Mouse (Mus musculus) kidney, embryonic 15.5 days (tissue): ENCODE measurements around the gene Elf2. TPM values are rescaled to one million over a fixed set of nuclear protein-coding genes. Genes with fewer than 3 reads are reported as not detected.

ENCODE experiments used
- ATAC-seq: fragments of 200-750 bp; cut with Nextera tagmentation; replicated peaks from 2 replicates; pipeline ENCODE4 v1.8.0; 2017; ENCODE audit warnings: moderate TSS enrichment; ENCODE audit not compliant: low FRiP score
- H3K27ac ChIP-seq: fragments of 300-500 bp; sonication (generic); 2 replicates; pipeline ENCODE4 v1.5.1; 2015; ENCODE audit warnings: mild to moderate bottlenecking, inconsistent platforms
- H3K27me3 ChIP-seq: fragments of 300-500 bp; sonication (generic); 2 replicates; pipeline ENCODE4 v1.6.1; 2015; ENCODE audit warnings: inconsistent platforms
- H3K36me3 ChIP-seq: fragments of 300-500 bp; sonication (generic); 2 replicates; pipeline ENCODE4 v1.6.1; 2015; ENCODE audit warnings: inconsistent platforms
- H3K4me1 ChIP-seq: fragments of 300-500 bp; sonication (generic); 2 replicates; pipeline ENCODE4 v1.6.1; 2015; ENCODE audit warnings: inconsistent platforms
- H3K4me2 ChIP-seq: fragments of 300-500 bp; sonication (generic); 2 replicates; pipeline ENCODE4 v1.6.1; 2015; ENCODE audit warnings: moderate library complexity, mild to moderate bottlenecking, inconsistent platforms
- H3K4me3 ChIP-seq: fragments of 300-500 bp; sonication (generic); replicated peaks from 2 replicates; pipeline ENCODE4 v1.5.1; 2015; ENCODE audit warnings: mild to moderate bottlenecking, inconsistent platforms
- H3K9ac ChIP-seq: fragments of 300-500 bp; sonication (generic); 2 replicates; pipeline ENCODE4 v1.6.1; 2015; ENCODE audit warnings: mild to moderate bottlenecking, inconsistent platforms
- H3K9me3 ChIP-seq: fragments of 300-500 bp; sonication (generic); replicated peaks from 2 replicates; pipeline ENCODE4 v1.6.1; 2016; ENCODE audit warnings: inconsistent platforms
- WGBS: fragments of 180-500 bp; shearing (Covaris S2); methylation state at CpG from one replicate; pipeline ENCODE4 v1.1.7; 2015; ENCODE audit warnings: mixed read lengths; 5-methylcytosine and 5-hydroxymethylcytosine counted together
- polyA plus RNA-seq: library from polyadenylated mRNA; unstranded; fragments of >200 nt; fragmentation: Nextera tagmentation; extraction: Ambion mirVana; gene quantifications from 2 replicates; pipeline ENCODE4 v1.2.1, GENCODE M21; 2015

The Elf2 gene
- polyA plus RNA-seq, 1 experiment from 2014 or later = 58.2 TPM

DNA sequence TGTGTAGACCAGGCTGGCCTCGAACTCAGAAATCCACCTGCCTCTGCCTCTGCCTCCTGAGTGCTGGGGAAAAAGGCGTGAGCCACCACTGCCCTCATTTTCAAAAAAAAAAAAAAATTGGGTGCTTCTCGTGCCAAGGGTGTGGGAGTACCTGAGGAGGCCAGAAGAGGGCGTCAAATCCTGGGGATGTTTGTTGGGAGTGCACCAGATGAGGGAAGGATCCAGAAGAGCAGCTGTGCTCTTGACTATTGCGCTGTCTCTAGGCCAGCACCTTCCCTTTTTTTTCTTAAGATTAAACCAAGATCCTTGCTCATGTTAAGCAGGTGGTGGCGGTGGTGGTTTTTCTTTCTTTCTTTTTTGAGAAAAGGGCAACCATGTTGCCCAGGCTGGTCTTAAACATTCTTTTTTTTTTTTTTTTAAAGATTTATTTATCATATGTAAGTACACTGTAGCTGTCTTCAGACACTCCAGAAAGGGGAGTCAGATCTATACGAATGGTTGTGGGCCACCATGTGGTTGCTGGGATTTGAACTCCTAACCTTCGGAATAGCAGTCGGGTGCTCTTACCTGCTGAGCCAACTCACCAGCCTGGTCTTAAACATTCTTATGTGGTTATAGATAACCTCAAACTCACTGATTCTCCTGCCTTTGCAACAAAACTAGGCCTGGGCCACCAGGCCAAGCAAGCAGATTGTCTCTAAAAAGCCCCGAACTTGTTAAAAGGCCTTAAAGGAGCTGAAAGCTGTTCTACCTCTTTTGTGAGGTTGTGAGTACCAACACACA is 112.2 kb downstream of the Elf2 start:
- 80% methylated on average over 10 of the region's 10 CpGs for WGBS
- no peak for ATAC-seq
- H3K9me3 ChIP-seq = no peaks in the 10 kb centered on the region
- H3K36me3 ChIP-seq = no peaks in the 10 kb centered on the region
- H3K4me3 ChIP-seq = no peak overlapping the region
- H3K4me2 ChIP-seq = no peak overlapping the region
- no peak overlapping the region for H3K9ac ChIP-seq
- H3K4me1 ChIP-seq = peaks cover 22% of the 10 kb centered on the region
- no peaks in the 10 kb centered on the region for H3K27me3 ChIP-seq
- no peak overlapping the region for H3K27ac ChIP-seq

- Histone ChIP-seq H3K4me3 (no peak overlapping the region), H3K9me3 (no peaks in the 10 kb centered on the region), H3K27ac (no peak overlapping the region), H3K9ac (no peak overlapping the region), H3K4me1 (peaks cover 36% of the 10 kb centered on the region), H3K27me3 (no peaks in the 10 kb centered on the region), H3K4me2 (no peak overlapping the region), H3K36me3 (no peaks in the 10 kb centered on the region)
- ATAC-seq = no peak
- 65% methylated on average over 3 of the region's 3 CpGs for WGBS
Measured at GRCm38 (mm10) chr3:51226601-51227000, 113.9 kb downstream of the Elf2 start.

- peak overlapping the region; percentile 81 for H3K4me2 ChIP-seq
- no peaks in the 10 kb centered on the region for H3K9me3 ChIP-seq
- H3K4me1 ChIP-seq = peaks cover 40% of the 10 kb centered on the region
- no peak for ATAC-seq
- 96% methylated on average over 10 of the region's 10 CpGs for WGBS
- H3K27ac ChIP-seq = no peak overlapping the region
- H3K27me3 ChIP-seq = 0 out of 2 replicates have a peak, but pooled peaks cover 2% of the 10 kb centered on the region
- peak overlapping the region; percentile 92; the same call in 1 of the 2 replicates for H3K4me3 ChIP-seq
- no peaks in the 10 kb centered on the region for H3K36me3 ChIP-seq
- no peak overlapping the region for H3K9ac ChIP-seq
Measured at GRCm38 (mm10) chr3:51225979-51226378, 114.5 kb downstream of the Elf2 start.

GRCm38 (mm10) chr3:51225226-51225750 is 115.2 kb downstream of the Elf2 start:
- H3K27ac ChIP-seq = peak overlapping the region; percentile 99
- H3K4me1 ChIP-seq = peaks cover 40% of the 10 kb centered on the region
- WGBS = under 1% methylated on average over 39 of the region's 39 CpGs
- peak overlapping the region; percentile 92 for H3K4me3 ChIP-seq
- peak overlapping the region; percentile 84 for H3K9ac ChIP-seq
- ATAC-seq = no peak; the same call in 1 of the 2 replicates
- H3K9me3 ChIP-seq = no peaks in the 10 kb centered on the region
- H3K4me2 ChIP-seq = peak overlapping the region; percentile 81
- 0 out of 2 replicates have a peak, but pooled peaks cover 4% of the 10 kb centered on the region for H3K27me3 ChIP-seq
- H3K36me3 ChIP-seq = no peaks in the 10 kb centered on the region

- H3K36me3 ChIP-seq = no peaks in the 10 kb centered on the region
- peaks cover 40% of the 10 kb centered on the region for H3K4me1 ChIP-seq
- peak within 1 kb of the TSS; percentile 99 for H3K27ac ChIP-seq
- no peaks in the 10 kb centered on the region for H3K9me3 ChIP-seq
- WGBS = under 1% methylated on average over 83 of the region's 100 CpGs
- peak within 1 kb of the TSS; percentile 81 for H3K4me2 ChIP-seq
- peak within 1 kb of the TSS; percentile 92 for H3K4me3 ChIP-seq
- ATAC-seq = peak; percentile 93
- H3K9ac ChIP-seq = peak within 1 kb of the TSS; percentile 84
- 0 out of 2 replicates have a peak, but pooled peaks cover 4% of the 10 kb centered on the region for H3K27me3 ChIP-seq
Measured at GRCm38 (mm10) chr3:51224363-51225225, 115.9 kb downstream of the Elf2 start, which contains the start of gene Noct. TSS of gene Noct (plus strand) at chr3:51224447.

DNA sequence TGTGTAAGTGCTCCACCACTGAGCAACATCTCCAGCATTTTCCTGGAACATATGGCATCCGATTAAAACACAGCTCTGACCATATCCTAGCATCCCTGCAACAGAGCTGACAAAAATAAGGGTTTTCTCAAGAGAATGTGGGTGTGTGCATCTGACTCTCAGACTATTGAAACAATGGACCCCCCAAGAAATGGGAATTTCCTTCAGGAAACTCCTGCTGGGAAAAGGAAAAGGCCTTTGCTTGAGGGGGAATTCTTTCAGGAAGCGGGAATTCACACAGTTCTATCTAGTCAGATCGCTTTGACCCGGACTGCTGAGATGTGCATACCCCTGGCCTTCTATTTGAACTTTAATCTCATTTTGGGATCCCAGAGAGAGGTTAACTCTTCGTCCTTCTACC is 116.9 kb downstream of the Elf2 start:
- Histone ChIP-seq H3K9me3 (no peaks in the 10 kb centered on the region), H3K4me1 (peaks cover 40% of the 10 kb centered on the region), H3K36me3 (no peaks in the 10 kb centered on the region), H3K4me3 (peak overlapping the region; percentile 92; the same call in 1 of the 2 replicates), H3K27me3 (0 out of 2 replicates have a peak, but pooled peaks cover 4% of the 10 kb centered on the region), H3K27ac (peak overlapping the region; percentile 13), H3K4me2 (peak overlapping the region; percentile 81), H3K9ac (no peak overlapping the region)
- no peak for ATAC-seq
- WGBS = 19% methylated on average over 5 of the region's 5 CpGs

DNA sequence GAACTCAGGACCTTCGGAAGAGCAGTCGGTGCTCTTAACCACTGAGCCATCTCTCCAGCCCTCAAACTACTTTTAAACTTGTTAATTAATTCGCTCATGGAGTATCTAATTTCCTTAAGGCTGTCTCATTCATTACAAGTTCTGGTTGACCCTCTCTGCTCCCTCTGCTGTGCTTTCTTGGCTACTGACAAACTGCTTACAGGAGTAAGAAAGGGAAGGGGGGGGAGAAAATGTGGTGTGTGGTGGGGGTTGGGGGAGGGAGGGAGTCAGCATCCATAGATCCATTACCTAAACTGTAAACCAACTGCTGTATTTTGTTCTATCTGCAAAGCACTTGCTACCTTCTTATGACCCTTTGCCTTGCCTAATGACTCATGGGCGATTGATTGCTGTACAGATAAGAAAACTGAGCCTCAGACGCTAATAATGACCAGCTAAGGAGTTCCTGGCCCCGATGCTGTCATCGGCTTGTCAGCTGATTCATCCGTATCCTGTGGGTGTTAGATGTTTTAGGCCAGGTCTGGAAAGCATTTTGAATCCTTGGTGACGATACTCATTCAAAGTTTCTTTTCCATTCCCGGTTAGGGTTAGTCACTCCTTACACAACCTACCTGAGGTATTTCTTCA is 117.5 kb downstream of the Elf2 start:
- H3K4me3 ChIP-seq = no peak overlapping the region
- H3K27me3 ChIP-seq = 0 out of 2 replicates have a peak, but pooled peaks cover 4% of the 10 kb centered on the region
- H3K36me3 ChIP-seq = no peaks in the 10 kb centered on the region
- H3K4me1 ChIP-seq = peaks cover 40% of the 10 kb centered on the region
- peak overlapping the region; percentile 81; the same call in 1 of the 2 replicates for H3K4me2 ChIP-seq
- H3K9me3 ChIP-seq = no peaks in the 10 kb centered on the region
- WGBS = 33% methylated on average over 10 of the region's 10 CpGs
- H3K9ac ChIP-seq = no peak overlapping the region
- no peak for ATAC-seq
- H3K27ac ChIP-seq = peak overlapping the region; percentile 13; the same call in 1 of the 2 replicates

GRCm38 (mm10) chr3:51222302-51222701 is 118.2 kb downstream of the Elf2 start:
- no peaks in the 10 kb centered on the region for H3K9me3 ChIP-seq
- H3K4me1 ChIP-seq = peaks cover 40% of the 10 kb centered on the region
- H3K27me3 ChIP-seq = 0 out of 2 replicates have a peak, but pooled peaks cover 4% of the 10 kb centered on the region
- H3K4me2 ChIP-seq = no peak overlapping the region
- no peak overlapping the region for H3K9ac ChIP-seq
- H3K4me3 ChIP-seq = no peak overlapping the region
- WGBS = 84% methylated on average over 6 of the region's 6 CpGs
- ATAC-seq = no peak
- H3K36me3 ChIP-seq = no peaks in the 10 kb centered on the region
- no peak overlapping the region for H3K27ac ChIP-seq

DNA sequence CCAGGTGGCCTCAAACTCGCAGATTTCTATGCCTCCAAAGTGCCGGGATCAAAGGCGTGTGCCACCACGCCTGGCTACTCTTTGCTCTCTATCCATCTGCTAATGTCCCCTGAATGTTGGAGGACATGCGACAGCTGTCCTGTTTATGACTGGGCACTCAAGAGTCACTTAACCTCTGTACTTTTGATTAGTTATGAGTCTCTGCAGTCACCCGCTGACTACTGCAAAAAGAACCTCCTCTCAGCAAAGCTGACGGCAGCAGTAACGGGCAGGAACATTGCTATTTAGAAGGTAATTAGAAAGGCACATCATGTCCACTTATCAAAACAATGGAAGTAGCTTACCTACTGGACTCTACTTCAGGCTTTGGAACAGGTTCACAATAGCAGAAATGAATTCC is 118.6 kb downstream of the Elf2 start:
- Histone ChIP-seq H3K27ac (no peak overlapping the region), H3K4me1 (peaks cover 40% of the 10 kb centered on the region), H3K9ac (no peak overlapping the region), H3K4me3 (no peak overlapping the region), H3K36me3 (no peaks in the 10 kb centered on the region), H3K4me2 (no peak overlapping the region), H3K27me3 (0 out of 2 replicates have a peak, but pooled peaks cover 4% of the 10 kb centered on the region), H3K9me3 (no peaks in the 10 kb centered on the region)
- 39% methylated on average over 8 of the region's 8 CpGs for WGBS
- ATAC-seq = no peak

GRCm38 (mm10) chr3:51220846-51221245 is 119.6 kb downstream of the Elf2 start:
- Histone ChIP-seq H3K27ac (no peak overlapping the region), H3K36me3 (no peaks in the 10 kb centered on the region), H3K4me3 (no peak overlapping the region), H3K4me1 (peaks cover 31% of the 10 kb centered on the region), H3K27me3 (0 out of 2 replicates have a peak, but pooled peaks cover 4% of the 10 kb centered on the region), H3K9ac (no peak overlapping the region), H3K9me3 (no peaks in the 10 kb centered on the region), H3K4me2 (no peak overlapping the region)
- 56% methylated on average over 4 of the region's 4 CpGs for WGBS
- ATAC-seq = no peak

DNA sequence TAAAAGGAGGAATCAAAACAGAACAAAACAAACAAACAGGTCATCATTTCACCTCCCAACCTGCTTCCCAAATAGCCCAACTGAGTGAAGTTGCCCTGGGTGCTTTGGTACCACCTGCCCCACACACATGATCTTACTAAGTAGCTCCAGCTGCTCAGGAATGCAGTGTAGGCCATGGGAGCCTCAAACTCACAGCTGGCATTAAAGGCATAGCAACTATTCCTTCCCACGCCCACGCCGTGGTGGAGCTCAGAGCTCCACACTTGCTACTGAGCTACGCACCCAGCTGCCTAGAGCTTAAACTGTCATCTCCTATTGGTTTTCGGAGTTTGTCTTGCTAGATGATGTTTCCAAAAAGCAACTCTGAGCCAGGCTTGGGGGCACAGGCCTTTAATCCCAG is 121.2 kb downstream of the Elf2 start:
- Histone ChIP-seq H3K9me3 (no peaks in the 10 kb centered on the region), H3K9ac (no peak overlapping the region), H3K27me3 (0 out of 2 replicates have a peak, but pooled peaks cover 4% of the 10 kb centered on the region), H3K4me1 (peaks cover 27% of the 10 kb centered on the region), H3K4me3 (no peak overlapping the region), H3K4me2 (no peak overlapping the region), H3K36me3 (no peaks in the 10 kb centered on the region), H3K27ac (no peak overlapping the region)
- 88% methylated on average over 5 of the region's 5 CpGs for WGBS
- no peak for ATAC-seq
